Mouse (Mus musculus): ENCODE data around the gene Pced1b. TPM values are rescaled to one million over a fixed set of nuclear protein-coding genes. Genes with fewer than 3 reads are reported as not detected.
A peak's percentile ranks its signal among the peaks of the same experiment; 100 is the strongest.
"Not testable (repeated sequence)": the region's sequence is repeated elsewhere in the genome, so short reads cannot be mapped to it uniquely, and the experiment has no call there.

Pced1b gene
- total RNA-seq, 2 experiments from 2014 or later = 4.8 to 5.1 TPM

DNA sequence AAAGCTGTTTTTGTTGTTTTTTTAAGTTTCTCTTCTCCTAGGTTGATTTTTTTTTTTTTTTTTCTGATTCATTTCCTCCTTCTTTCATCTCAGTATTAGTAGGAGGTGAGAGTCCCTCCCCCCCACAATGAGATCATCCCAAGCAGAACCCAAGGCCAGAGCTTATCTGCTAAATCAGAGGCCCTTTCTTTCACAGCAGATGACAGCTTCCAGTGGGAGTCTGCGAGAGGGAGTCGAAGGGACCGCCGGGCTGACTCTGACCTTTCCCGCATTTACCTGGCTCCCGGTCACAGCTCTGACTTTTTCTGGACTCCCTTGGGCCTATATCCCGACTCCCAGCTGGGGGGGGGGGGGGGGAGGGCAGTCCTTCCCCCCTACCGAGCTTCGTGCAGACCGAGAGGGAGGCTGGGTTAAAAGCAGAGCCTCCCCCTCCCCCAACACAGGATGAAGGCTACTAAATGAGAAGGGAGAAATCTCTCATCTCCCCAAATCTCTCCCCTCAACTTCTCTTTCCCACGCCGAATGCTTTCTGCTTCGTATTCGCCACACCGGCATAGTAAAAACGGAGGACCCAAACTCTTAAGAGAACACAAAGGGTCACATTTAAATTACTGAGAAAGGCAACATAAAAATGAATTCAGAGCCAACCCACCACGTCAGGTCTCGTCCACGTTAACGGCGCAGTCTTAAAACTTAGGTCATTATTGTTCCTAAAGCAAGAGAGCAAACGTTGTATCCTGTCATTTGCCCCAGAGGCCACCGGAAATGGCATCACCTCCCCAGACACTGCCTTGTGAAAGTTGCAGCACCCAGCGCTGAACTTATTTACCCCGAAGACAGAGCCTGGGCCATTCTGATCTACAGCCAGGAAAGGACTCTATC lies 126.5 kb downstream of the Pced1b start:
- DNase-seq = peak; percentile 30

DNA sequence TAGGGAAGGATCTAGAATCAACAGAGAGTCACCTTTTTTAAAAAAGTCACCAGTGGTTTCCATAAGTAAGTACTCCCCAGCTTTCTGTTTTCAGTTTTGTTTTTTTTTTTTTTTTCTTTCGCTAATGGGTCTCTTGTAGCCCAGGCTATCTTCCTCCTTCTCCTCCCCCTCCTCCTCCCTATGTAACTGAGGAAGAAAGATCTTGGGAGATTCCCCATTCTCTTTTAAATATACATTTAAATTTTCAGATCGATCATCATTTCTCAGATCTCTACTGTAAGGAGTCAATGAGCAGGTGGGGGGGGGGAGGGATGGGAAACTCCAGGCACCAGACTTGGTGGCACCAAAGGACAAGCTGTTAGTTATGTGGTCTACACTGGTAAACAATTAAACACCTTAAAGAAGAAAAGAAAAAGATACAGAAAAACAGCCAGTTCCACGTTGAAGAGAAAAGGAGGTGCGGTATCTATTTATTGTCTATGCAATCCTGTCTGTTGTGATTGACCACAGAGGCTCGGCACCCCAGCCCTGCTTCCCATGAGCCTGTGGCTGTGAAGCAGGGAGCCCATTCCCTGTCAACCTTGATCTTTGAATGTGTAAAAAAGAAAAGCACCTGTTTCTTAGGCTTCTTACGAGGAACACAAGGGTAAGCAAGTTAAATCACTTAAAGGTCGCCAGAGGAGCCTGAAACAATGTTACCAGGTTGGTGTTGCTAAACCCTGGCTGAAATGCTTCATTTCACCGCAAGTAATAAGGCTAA lies 127.4 kb downstream of the Pced1b start:
- DNase-seq = no peak

DNA sequence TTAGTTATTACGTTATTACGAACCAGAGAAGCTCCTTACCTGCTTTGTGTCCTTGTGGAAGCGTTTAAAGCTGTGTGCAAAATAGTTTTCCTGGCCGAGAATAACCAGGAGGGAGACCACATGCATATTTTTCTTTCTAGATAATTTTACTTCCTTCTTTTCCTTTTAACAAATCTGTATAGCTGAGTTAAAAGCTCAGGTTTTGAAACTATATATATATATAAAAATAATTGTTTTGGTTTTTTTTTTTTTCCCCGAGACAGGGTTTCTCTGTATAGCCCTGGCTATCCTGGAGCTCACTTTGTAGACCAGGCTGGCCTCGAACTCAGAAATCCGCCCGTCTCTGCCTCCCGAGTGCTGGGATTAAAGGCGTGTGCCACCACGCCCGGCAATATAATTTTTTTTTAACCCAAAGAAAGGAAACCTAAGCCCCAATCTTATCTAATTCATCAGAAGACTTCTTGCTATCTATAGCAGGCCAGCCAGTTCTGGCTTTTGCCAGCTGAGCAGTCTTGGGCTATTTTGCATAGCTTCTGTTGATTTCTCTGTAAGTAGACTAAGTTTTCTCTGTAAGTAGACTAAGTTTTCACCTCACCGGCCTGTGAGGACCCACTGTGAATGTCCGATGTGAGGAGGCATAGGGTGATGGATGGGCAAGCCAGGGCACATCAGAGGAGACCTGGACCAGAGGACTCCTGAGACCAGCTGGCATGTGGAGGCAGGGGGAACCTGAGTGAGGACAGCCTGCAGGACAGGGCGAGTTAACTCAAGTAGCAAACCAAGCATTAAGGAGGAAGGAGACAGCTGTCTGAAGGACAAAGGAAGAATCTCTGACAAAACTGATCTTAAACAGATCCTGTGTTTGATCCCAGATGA lies 128.2 kb downstream of the Pced1b start:
- no peak for DNase-seq

DNA sequence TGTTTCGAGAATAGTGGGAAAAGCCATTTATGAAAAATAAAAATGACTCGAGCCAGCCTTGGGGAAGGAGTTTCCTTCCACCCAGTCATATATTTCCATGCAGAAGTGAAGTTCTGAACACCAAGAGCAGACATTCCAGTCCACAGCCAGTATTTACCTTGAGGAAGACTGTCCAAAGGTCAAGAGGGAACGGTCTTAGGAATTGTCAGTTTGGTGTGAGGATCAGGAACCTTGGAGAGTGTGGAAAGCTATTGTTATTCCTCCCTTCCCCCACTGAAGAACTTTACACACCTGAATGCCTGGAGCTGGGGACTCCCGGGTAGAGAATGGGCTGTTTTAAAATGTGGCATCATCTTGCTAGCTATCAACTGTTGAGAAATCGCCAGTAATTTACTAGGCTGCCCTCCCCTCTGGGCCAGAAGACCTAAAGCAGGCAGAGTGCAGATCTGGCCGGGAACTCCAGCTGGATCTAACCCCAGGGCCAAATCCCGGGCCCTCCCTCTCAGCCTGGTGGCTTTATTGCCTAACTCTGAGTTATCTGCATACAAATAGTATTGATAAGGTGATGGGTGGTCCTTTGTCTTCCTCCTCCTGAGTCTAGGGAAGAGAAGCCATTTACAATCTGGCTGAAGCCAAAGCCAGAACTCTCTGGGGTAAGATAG lies 129.3 kb downstream of the Pced1b start:
- DNase-seq = no peak

DNA sequence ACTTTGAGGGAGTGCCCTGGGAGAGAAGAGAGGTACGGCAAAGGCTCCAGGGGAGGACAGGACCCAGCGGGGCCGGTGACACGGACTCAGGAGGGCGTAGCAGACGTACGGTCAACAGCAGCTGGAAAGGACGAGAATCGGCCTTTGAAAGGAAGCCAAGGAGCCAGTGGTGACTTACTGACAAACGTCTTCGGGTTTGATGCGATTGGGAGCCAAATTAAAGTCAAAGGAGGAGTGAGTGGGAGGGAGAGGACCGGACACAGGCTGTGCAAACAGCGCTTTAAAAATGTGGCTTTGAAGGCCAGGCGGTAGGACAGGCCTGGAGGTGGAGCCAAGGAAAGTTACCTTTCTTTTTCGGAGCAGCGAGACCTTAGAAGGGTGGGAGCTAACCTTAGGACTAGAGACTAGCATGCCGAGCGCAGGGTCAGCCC lies 129.9 kb downstream of the Pced1b start:
- DNase-seq = peak; percentile 54

DNA sequence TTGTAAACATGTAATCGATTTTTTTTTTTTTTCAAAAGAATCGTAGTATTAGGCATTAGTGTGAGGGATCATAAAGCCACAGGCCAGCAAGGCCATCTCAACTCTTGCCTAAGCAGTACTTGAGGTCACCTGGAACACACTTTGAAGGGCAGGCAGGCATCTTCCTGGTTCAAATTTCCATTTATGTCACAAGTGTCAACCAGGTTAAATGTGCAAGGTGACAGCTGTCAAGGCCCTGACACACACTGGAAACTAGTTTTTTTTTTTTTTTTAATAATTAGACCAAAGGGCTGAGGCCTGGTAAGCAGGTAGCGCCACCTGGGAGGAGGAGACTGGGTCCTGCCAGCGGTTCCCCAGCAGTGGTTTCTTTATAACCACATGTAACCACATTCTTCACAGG lies 131.2 kb downstream of the Pced1b start:
- DNase-seq = no peak

DNA sequence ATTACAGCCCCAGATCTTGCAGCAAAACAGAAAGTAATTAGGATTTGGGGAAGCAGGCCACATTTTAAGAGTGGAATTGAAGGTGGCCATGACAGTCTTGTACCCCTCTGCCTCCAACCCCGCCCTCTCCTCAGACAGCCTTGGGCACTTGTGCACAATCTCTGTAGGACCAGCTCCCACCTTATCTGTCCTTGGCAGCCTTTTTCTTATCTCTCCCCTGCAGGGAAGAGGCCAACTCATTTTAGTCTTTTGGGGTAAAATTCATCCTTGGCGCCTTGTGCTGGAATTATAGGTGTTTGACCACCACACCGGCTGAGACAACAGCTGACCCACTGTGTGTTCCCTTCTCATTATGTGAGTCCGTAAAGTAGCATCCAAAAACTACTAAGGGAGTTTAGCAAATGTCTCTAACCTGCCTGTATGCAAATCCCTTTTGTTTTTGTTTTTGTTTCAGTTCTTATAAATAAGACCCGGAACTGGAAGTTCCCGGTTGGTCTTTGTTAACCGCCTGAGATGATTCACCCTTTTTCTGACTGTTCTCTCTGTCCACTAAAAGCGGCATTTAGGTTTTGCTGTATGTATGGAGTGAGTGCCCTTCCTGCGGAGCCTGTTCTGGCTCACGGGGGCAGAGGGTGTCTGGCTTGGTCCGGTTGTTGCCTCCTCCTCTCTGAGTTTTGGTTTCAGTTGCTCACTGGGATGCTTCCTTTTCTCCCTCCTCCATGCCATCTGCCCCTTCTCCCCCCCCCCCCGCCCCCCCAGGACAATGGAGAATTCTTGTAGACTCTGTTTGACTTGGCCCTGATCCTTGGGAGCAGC lies 132.8 kb downstream of the Pced1b start:
- no peak for DNase-seq

DNA sequence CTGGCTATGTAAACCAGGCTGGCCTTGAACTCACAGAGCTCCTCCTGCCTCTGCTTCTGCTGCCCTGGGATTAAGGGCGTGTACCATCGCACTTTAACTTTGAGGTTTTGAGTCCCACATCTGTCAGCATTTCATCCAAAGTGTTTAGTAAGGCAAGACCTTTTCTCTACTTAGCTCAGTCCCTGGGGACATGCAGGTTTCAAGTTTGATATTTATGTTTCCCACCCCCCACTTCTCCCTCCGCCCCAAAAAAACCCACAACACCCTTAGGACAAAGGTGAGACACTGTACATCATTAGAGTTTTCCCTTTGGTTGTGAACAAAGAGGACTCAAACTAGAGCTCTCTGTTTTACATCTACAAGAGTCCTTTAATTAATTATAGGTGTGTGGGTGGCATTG lies 135.7 kb downstream of the Pced1b start:
- DNase-seq = no peak

DNA sequence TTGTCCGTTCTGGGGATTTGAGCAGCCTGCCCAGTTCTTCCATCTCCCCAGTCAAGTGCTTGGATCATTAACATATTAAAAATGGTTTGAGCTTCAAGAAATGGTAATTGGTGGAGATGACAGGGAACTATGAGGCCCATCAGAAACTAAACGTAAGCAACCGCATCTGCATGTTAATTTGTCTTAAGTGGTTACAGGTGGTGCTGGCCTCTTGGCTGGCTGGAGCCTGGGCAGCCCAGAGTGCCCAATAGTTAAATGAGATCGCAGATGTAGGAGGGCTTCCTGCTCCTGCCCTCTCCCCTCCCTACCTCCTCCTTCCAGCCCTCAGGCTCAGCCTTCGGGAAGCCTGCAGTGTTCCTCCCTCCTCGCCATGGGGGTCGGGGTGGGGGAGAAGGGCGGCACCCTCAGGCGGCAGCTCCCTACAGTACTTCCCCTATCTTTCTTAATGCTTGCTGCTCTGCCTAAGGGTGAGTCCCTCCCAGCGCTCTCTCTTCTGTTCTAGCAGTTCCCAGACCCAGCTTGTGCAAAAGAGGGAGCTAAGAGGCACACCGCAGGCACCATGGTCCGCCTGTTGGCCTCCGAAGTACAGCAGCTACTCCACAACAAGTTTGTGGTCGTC lies 136.7 kb downstream of the Pced1b start:
- DNase-seq = no peak

DNA sequence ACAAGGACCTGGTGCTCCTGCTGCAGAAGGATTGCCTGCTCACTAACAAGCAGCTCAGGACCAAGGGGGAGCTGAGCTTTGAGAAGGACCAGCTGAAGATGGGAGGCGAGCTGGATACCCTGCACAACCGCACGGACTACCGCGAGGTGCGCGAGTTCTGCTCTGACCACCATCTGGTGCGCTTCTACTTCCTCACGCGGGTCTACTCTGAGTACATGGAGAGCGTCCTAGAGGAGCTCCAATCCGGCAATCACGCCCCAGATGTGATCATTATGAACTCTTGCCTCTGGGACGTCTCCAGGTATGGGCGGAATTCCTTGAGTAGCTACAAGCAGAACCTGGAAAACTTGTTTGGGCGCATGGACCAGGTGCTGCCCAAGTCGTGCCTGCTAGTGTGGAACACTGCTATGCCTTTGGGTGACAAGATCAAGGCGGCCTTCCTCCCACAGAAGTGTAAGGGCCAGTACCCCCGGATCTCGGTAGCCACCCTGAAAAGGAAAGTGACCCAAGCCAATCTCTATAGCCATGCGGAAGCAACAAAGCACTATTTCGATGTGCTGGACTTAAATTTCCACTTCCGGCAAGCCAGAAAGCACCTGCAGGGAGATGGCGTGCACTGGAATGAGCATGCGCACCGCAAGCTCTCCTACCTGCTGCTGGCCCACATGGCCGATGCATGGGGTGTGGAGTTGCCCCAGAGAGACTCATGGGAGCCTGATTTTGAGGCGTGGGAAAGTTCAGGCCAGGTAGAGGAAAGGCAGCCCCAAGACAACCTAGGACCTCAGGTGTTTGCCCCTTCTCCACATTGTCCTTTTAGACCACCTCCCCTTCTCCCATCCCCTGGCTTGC lies 137.5 kb downstream of the Pced1b start:
- no peak for DNase-seq

DNA sequence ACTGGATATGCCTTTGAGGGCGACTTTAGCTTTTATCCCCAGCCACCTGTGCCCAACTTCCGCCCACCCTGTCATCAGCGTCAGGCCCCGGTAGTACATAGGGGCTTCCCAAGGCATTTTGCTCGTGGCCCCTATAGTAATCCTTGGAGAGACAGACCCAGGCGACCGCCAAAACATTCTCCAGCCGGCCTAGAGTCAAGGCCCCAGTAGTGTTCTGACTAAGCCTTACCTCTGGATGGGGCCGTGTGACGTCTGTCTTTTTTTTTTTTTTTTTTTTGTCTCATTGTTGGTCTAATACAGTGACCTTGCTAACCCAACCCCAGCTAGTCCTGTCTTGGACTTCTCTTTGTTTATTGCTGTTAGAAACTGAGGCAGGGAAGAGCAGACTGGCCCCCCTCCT lies 138.3 kb downstream of the Pced1b start:
- DNase-seq = not testable (repeated sequence)

DNA sequence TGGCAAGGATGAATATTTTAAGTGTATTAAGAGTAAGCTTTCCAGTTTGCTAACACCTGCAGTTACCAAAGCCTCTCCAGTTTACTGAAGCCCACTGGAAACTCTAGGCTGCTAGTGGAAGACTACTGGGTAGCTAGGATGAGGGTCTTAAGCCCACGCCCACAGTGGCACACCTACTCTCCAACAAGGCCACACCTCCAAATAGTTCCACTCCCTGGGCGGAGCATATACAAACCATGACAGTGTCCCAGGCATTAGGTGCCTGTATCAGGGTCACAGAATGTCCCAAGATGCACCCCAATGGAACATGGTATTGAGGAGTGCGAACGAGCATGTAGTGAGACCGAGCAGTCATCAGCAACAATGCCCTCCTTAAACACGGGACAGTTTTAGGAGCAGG lies 140.9 kb downstream of the Pced1b start:
- no peak for DNase-seq

DNA sequence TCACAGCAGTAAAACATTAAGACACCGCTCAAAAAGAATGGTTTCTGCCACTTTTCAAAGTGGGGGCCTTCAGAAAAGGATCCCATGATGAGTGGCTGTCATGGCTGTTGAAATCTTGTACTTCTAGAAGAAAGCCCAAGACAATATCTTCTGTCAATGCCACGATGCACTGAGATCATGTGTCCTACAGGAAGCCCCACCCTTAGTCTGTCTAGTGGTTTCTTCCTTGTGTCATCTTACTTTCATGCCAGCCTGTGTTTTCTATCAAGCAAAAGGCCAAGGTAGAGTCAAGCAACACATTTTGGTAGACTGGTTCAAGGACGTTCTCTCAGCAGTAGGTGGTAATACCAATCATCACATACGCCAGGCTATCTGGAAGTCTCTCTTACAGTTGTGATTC lies 142.7 kb downstream of the Pced1b start:
- DNase-seq = no peak

DNA sequence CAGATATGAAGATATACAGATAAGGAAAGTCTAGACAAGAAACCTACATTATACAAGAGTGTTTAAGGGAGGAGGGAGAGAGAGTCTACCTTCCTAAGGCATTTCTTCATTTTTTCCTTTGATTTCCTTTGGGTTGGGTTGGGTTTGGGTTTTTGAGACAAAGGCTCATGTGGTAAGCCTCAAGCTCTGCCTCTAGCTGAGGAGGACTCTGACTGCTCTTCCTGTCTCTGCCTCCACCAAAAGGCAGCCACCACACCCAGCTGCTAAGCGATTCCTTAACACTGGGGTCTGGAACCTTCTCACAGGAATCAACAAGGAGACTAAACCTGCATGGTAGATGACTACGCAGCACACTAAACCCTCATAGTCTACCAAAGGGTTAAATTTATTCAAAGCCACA lies 143.9 kb downstream of the Pced1b start:
- DNase-seq = no peak

DNA sequence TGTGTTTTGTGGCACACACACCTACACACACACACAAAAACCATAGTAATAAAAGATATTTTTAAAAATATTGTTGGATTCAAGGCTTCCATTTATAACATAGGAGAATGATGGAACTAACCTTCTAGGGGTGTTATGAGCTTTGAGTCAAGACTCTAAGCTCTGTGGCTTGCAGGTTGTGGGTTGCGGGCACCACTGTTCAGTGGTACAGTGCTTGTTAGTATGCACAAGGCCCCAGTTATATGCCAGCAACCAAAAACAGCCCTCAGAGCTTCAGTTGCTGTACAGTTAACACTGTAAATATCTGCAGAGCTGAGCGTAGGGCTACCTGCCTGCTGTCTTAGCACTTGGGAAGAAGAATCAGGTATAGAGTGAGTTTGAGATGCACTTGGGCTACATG lies 144.5 kb downstream of the Pced1b start:
- no peak for DNase-seq

DNA sequence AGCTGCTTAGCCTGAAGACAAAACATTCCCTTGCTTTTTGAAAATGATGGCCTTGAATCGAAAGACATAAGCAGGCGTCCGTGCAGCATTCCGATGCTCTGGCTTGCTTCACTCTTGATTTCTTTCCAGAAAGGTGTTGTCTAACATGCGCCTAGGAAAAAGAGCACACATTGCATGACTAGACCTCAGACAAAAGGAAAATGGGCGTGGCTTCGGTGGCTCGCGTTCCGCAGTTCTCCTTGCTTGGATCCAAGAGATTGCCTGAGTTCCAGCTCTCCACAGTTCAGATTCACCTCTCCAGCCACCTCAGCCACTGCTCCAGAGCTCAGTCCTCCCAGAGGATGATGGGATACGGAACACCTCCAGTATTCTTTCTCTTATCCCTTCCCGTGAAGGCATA lies 147.7 kb downstream of the Pced1b start:
- no peak for DNase-seq

DNA sequence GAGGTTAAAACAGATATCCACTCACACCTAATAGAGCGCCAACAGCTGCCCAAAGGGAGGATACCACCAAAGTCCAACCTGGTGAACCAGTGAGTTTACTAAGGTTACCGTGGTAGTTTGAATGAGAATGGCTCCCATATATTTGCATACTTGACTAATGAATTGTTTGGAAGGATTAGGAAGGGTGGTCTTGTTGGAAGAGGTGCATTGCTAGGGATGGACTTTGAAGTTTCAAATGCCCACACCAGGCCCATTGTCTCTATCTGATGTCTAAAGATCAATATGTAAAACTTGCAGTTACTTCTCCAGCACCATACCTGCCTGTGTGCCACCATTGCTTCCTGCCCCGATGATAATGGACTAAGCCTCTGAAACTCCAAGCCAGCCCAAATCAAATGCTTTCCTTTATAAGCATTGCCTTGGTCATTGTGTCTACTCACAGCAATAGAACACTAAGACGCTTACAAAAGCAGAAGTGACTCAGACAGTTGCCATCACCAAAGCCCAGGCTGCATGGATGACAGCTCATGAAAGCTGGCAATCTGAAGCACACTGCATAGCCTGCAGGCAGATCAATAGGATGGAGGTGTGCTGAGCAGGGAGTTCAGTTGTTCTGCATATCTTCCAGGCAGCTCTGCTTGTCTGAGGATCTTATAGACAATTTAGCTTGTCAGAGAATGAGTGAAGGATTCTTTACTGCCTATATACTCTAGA lies 149.8 kb downstream of the Pced1b start:
- no peak for DNase-seq

DNA sequence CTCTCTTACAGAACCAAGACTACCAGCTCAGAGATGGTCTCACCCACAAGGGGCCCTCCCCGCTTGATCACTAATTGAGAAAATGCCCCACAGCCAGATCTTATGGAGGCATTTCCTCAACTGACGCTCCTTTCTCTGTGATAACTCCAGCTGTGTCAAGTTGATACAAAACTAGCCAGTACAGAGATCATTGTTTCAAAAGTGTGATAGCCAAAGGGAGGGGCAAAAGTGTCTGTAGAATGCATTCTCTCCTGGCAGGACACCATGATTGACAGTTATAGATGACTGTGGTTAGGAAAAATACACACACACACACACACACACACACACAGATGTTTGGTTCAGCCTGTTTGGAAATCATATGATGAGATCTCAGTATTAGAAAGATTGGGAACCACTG lies 150.9 kb downstream of the Pced1b start:
- DNase-seq = no peak

DNA sequence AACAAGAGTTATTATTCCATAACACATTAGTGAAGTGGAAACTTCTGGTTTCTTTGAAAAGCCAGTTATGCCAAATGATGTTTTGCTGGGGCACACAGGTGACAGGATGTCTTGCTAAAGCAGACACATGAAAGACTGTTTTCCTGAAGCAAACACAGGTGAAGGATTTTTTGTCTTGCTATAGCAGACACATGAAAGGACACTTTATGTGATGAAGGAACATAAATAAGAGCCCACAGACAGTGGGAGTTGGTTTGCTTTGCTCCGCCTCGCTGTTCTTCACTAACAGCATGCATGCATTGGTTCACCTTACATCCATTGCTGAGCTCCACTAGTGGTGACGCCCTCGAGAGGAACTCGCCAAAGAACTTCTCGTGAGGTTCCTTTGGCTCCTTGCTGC lies 154.0 kb downstream of the Pced1b start:
- DNase-seq = no peak

All from heart, postnatal 4 days (tissue).